Mouse (Mus musculus): Measurements from ENCODE around the gene Mapk7. TPM values are rescaled to one million over a fixed set of nuclear protein-coding genes. Genes with fewer than 3 reads are reported as not detected.
A peak's percentile ranks its signal among the peaks of the same experiment; 100 is the strongest.

Mapk7 gene
- total RNA-seq (2021), result 10 to 100 TPM; 65.1 to 69.8 TPM

- intact Hi-C loops (cut with DNase I), result no loop called here
These were observed at the start of gene Mapk7 for GRCm38 (mm10) chr11:61494129-61494997. Gene Mapk7, minus strand, starts transcription at chr11:61494406.

GRCm38 (mm10) chr11:61541106-61541505, 46.9 kb upstream of the Mapk7 start:
- intact Hi-C loops (cut with DNase I), result no loop called here

More at GRCm38 (mm10) chr11:61494129-61494997, at the start of gene Mapk7:
- peak; percentile 99 for DNase-seq

GRCm38 (mm10) chr11:61540642-61541041, 46.4 kb upstream of the Mapk7 start:
- no peak for DNase-seq
- intact Hi-C loops (cut with DNase I), result no loop called here

More at GRCm38 (mm10) chr11:61541106-61541505, 46.9 kb upstream of the Mapk7 start:
- DNase-seq, result no peak

GRCm38 (mm10) chr11:61537362-61537761, 43.2 kb upstream of the Mapk7 start:
- no peak for DNase-seq
- intact Hi-C loops (cut with DNase I), result no loop called here

GRCm38 (mm10) chr11:61536952-61537351, 42.7 kb upstream of the Mapk7 start:
- intact Hi-C loops (cut with DNase I), result no loop called here
- no peak for DNase-seq

- intact Hi-C loops (cut with DNase I), result no loop called here
- no peak for DNase-seq
These were observed 41.3 kb upstream of the Mapk7 start for GRCm38 (mm10) chr11:61535530-61535929.

GRCm38 (mm10) chr11:61533571-61533970, 39.4 kb upstream of the Mapk7 start:
- DNase-seq, result no peak
- intact Hi-C loops (cut with DNase I), result no loop called here

GRCm38 (mm10) chr11:61532820-61533219, 38.6 kb upstream of the Mapk7 start:
- intact Hi-C loops (cut with DNase I), result no loop called here
- no peak for DNase-seq

GRCm38 (mm10) chr11:61529268-61529713, 35.1 kb upstream of the Mapk7 start:
- peak; percentile 29 for DNase-seq
- intact Hi-C loops (cut with DNase I), result no loop called here

GRCm38 (mm10) chr11:61526872-61527271, 32.7 kb upstream of the Mapk7 start:
- DNase-seq, result peak; percentile 57
- intact Hi-C loops (cut with DNase I), result no loop called here

- intact Hi-C loops (cut with DNase I), result loop anchor here (1.0 to 10.0 kb wide), 2 partner anchors 33 to 205 kb away; partner anchors contain the start of gene Slc5a10
These were observed 25.4 kb upstream of the Mapk7 start for GRCm38 (mm10) chr11:61519484-61520107.

GRCm38 (mm10) chr11:61518871-61519270, 24.7 kb upstream of the Mapk7 start:
- intact Hi-C loops (cut with DNase I), result loop anchor here (10.0 kb wide), 1 partner anchor 206 kb away; the partner anchor contains the start of gene Slc5a10
- DNase-seq, result no peak

More at GRCm38 (mm10) chr11:61519484-61520107, 25.4 kb upstream of the Mapk7 start:
- DNase-seq, result no peak

GRCm38 (mm10) chr11:61517971-61518370, 23.8 kb upstream of the Mapk7 start:
- intact Hi-C loops (cut with DNase I), result loop anchor here (10.0 kb wide), 1 partner anchor 207 kb away; the partner anchor contains the start of gene Slc5a10
- DNase-seq, result no peak

- intact Hi-C loops (cut with DNase I), result loop anchor here (10.0 kb wide), 1 partner anchor 210 kb away; the partner anchor contains the start of gene Slc5a10
- peak; percentile 43 for DNase-seq
These were observed 20.7 kb upstream of the Mapk7 start for GRCm38 (mm10) chr11:61514953-61515352.

GRCm38 (mm10) chr11:61504713-61505257, 10.6 kb upstream of the Mapk7 start, which contains the start of gene B9d1:
Gene B9d1, plus strand, starts transcription at chr11:61505144.
- intact Hi-C loops (cut with DNase I), result loop anchor here (5.0 kb wide), 1 partner anchor 87 kb away; no protein-coding TSS in a partner anchor
- DNase-seq, result peak; percentile 96

- intact Hi-C loops (cut with DNase I), result loop anchor here (5.0 kb wide), 1 partner anchor 87 kb away; no protein-coding TSS in a partner anchor
- no peak for DNase-seq
These were observed 9.7 kb upstream of the Mapk7 start for GRCm38 (mm10) chr11:61503933-61504332.

- no peak for DNase-seq
- intact Hi-C loops (cut with DNase I), result no loop called here
These were observed 4.7 kb upstream of the Mapk7 start for GRCm38 (mm10) chr11:61498736-61499504.

- intact Hi-C loops (cut with DNase I), result no loop called here
- no peak for DNase-seq
These were observed 3.3 kb upstream of the Mapk7 start for GRCm38 (mm10) chr11:61497490-61497889.

- no peak for DNase-seq
- intact Hi-C loops (cut with DNase I), result no loop called here
These were observed 1.3 kb upstream of the Mapk7 start for GRCm38 (mm10) chr11:61495528-61495927.

- DNase-seq, result no peak
- intact Hi-C loops (cut with DNase I), result no loop called here
These were observed 579 bp downstream of the Mapk7 start for GRCm38 (mm10) chr11:61493525-61494128.
